Mouse (Mus musculus): ENCODE measurements around the gene Dnajb2.
A peak's percentile ranks its signal among the peaks of the same experiment; 100 is the strongest.
"Not testable (repeated sequence)": the region's sequence is repeated elsewhere in the genome, so short reads cannot be mapped to it uniquely, and the experiment has no call there.

Dnajb2 gene

DNA sequence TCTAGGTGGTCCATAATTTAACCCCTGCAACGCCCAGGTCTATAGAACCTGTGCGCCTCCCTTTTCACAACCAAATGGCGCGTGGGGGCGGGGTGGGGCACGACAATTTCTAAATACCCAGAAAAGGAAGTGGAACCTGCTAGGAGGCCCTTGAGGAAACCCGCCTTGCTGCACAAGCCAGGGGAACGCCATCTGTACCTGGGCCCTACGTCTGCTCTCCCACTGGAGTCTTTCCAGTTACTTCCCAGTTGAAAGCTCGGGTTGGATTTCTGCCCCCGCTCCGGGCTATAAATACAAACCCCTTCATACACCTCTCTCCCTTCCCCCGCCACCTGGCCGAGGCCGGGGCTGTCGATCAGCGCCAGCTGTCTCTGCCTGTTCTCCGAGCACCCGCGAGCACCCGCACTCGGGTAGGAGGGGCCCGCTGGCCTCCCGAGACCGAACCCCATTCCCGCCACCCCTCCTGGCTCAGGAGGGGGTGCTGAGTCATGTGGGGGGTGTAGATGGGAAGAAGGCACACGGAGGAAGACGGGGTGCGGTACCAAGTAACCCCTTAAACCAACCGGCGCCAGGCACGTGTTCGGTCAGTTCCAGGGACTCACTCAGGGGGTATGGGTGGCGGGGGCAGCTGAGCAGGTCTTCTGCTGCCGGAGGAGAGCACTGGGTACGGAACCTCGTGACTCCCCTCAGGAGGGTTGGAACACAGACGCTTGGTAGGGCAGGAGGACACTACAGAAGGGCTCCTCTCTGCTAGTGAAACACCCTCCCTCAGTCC is 17.8 kb upstream of the Dnajb2 start:
- peak; percentile 76 for DNase-seq (ENCODE audit: extremely low read depth, insufficient read length, low spot score)

DNA sequence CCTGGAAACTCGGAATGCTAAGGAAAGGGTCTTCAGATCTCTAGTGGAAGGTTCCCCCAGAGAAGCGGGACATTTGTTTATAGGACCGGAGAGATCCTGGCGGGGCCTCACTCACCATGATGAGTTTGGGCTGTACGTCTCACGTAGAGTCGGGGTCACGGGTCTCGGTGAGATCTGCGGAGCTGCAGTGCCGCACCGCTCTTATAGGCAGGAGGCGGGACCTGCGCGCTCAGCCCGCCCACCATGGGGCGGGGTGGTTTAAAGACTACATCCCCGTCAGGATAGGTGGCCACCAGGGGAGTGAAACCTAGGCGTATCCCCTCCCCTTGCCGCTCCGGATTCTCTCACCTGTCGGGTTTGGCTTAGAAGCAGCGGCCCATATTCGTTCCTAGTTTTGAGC is 17.1 kb upstream of the Dnajb2 start:
- DNase-seq (ENCODE audit: extremely low read depth, insufficient read length, low spot score) = peak; percentile 86

DNA sequence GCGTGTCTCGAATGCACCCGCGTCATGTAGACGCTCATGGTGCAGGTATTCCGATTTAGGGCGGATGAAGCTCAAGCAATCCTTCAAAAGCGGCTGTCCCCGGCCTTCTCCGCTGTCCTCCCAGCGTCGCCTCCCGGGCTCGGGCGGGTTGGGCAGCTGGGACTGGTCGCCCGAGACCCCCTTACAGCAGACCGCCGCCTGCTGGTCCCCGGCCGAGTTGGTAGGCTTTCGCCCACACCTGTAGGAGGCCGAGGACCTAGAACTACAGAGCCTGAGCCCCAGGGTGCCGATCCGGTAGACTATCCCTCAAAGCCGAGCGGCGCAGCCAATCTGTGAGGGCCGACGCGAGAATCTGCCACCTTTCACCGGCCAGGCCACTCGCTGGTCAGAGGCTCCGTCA is 16.7 kb upstream of the Dnajb2 start, which contains the start of gene Tuba4a:
Gene Tuba4a, minus strand, starts transcription at position 335 of the 400 bp plus-strand sequence.
- DNase-seq (ENCODE audit: extremely low read depth, insufficient read length, low spot score) = no peak

DNA sequence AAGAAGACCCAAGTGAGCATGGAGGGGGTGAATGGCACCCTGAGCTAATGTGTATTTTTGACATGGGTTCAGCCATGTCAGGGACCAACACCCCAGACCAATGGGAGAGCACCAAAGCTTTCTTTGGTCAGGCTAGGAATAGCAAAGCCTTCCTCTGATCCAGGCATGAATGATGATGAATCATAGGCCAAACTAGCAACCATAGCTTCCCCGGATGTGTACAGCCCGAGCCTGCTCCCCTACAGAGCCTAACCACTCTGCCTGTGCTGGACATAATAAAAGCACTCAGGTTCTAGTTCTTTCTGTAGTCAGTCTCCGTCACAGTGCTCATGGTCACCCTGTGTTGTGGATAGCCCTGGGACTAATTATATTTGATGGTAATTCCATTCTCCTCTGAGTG is 14.7 kb upstream of the Dnajb2 start:
- DNase-seq (ENCODE audit: extremely low read depth, insufficient read length, low spot score) = no peak

DNA sequence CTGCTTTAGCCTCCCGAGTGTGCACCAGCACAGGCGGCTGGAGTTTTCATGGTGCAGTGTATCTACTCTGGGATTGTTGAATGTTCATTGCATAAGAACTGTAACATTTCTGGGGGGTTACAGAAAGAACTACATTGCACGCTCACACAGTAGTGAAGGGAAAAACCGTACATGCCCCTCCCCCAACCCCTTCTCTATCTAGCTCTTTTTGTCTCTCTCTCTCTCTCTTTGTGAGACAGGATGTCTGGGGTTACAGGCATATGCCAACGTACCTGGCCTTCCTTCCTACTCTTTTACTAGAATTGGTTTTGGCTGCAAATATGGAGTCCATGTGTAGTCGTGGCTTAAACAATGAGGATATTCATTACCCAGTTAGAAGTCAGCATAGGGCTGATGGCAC is 13.3 kb upstream of the Dnajb2 start:
- no peak for DNase-seq (ENCODE audit: extremely low read depth, insufficient read length, low spot score)

DNA sequence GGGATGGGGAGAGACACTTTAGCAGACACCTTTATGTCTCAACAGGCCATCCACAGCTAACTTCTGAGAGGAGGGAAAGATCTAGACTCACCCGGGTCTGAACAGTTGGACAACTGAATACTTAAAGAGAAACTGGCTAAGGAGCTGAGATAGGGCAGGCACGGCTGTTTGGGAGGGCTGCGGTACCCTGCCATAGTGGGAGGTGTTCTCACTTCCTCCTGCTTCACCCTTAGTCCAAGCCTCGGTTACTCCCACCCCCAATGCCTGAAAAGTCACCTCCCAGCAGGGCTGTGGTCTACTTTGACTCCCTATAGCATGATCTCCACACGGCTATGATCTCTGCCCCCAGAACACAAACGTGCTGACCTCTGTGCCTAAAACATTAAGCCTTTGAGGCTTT is 12.7 kb upstream of the Dnajb2 start:
- DNase-seq (ENCODE audit: extremely low read depth, insufficient read length, low spot score) = no peak

DNA sequence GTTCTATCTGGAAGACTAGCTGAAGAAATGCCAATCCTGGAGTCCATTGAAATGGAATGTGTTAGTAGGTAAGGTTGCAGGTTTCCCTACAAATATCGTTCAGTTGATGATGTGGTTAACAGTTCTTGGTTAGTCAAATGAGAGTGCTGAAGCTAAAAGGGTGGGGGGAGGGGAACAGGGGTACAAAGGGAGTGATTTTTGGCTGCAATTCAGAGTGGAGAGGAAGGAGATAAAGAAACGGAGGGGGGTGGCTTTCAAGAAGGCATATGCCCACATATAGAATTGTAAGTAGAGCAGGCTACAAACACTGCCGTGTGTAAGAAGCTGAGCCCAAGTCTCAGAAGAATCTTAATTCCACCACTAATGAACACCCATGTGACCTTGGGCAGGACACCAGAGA is 10.7 kb upstream of the Dnajb2 start:
- no peak for DNase-seq (ENCODE audit: extremely low read depth, insufficient read length, low spot score)

DNA sequence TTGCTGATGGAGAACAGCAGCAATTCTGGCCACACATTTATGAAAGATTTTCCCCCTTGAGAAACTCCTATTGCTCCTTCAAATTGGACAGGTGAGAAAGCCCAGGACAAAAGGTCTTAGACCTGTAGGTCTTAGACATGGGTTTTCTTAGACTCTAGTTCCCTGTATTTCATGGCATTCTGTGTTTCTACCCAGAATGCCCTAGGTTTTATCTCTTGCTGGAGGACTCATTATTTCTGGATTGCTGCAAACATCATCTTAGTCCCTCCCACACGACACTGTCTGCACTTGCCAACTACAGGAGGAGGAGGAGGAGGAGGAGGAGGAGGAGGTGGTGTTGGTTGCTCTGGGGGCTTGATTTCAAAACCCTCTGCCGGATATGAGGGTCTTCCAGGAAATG is 10.1 kb upstream of the Dnajb2 start:
- DNase-seq (ENCODE audit: extremely low read depth, insufficient read length, low spot score) = no peak

DNA sequence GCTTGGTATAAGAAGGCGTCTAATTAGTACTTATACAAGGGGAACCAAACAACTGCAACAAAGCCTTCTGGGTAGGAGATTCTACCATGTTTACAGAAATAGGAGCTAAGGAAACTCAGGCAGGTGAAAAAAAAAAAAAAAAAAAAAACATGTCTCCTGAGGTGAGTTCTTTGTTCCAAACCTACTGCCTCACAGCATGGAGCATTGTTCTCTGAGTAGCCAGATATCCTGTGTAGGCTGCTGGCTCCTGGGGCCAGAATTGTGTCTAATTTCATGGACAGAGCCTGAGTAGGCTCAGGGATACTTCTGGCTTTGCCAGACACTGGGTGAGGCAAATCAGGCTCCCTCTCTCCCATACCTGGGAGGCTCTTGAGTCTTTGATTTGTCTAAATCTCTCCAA is 8.6 kb upstream of the Dnajb2 start:
- no peak for DNase-seq (ENCODE audit: extremely low read depth, insufficient read length, low spot score)

DNA sequence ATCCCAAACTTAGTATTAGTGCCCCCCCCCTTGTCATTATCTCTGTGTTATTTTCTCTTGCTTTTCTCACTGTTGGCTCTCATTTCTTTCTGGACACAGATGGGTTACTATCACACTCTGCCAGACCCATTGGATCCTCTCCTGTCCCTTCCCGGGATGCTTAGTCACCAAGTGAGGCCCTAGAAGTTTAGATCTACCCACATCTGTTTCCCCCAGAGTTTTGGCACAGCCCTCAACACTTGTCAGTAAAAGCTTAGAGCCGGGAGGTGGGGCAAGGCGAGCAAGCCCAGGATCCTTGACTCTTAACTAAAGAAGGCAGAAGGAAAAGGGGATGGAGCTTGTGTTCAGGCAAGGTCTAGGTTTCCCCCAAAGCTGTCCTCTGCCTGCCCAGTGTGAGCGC is 7.0 kb upstream of the Dnajb2 start:
- peak; percentile 55 for DNase-seq (ENCODE audit: extremely low read depth, insufficient read length, low spot score)

DNA sequence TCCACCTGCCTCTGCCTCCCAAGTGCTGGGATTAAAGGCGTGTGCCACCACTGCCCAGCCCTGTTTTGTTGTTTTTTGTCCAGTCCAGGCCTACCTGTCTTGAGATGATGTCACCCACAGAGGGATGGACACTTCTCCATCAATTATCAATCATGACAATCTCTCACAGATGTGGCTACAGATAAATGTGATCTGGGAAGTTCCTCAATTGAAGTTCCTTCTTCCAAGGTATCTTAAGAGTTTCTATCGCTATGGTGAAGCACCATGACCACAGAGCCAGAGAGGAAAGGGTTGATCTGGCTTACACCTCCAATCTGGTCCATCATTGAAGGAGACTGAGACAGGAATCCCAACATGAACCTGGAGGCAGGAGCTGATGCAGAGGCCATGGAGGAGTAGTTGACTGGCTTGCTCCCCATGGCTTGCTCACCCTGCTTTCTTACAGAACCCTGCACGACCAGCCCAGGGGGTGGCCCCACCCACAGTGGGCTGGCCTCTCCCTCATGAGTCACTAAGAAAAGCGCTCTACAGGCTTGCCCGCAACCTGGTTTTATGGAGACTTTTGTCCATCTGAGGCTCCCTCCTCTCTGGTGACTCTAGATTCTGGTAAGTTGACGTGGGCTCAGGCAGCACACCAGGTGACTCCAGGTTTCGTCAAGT is 5.7 kb upstream of the Dnajb2 start:
- DNase-seq (ENCODE audit: extremely low read depth, insufficient read length, low spot score) = peak; percentile 84

DNA sequence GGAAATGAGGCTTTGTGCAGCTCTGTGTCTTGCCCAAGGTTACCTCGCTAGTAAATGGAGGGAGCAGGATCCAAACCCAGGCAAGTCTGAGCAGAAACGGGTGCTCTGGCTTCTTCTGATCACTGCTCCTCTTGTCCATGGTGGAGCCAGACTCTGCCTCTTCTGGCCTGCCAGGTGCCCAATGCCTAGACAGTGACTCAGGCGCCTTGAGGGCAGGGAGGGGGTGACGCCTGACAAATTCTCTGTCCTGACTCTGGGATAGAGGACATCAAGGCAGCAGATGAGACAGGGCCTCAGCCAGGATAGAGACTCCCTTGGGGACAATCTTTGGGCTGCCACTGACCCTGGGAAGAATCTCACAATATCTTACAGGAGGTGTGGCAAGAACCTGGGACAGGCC is 5.0 kb upstream of the Dnajb2 start:
- peak; percentile 74 for DNase-seq (ENCODE audit: extremely low read depth, insufficient read length, low spot score)

DNA sequence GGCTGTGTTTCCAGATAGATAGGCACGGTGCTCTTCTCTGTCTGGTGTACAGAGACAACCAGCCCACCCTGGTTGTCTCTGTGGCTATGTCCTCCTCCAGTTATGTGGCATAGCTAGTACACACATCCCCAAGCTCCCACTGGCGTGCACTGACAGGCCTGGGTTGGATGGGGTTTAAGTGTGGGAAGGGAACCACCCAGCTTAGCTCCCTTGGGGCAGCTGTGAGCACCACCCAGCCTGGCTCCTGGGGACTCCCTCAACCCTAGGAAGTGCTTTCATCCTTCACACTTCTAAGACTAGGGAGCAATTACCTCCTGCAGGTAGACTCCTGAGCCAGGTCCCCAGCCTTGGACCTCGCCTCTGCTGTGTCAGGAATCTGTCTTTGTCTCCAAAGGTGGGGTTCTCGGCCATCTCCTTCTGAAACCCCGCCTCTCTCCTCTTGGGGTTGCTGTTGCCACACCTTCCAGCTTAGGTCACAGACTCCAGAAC is 4.5 kb upstream of the Dnajb2 start, which contains the start of gene A630095N17Rik:
Gene A630095N17Rik, minus strand, starts transcription at position 439 of the 489 bp plus-strand sequence.
- DNase-seq (ENCODE audit: extremely low read depth, insufficient read length, low spot score) = peak; percentile 53

DNA sequence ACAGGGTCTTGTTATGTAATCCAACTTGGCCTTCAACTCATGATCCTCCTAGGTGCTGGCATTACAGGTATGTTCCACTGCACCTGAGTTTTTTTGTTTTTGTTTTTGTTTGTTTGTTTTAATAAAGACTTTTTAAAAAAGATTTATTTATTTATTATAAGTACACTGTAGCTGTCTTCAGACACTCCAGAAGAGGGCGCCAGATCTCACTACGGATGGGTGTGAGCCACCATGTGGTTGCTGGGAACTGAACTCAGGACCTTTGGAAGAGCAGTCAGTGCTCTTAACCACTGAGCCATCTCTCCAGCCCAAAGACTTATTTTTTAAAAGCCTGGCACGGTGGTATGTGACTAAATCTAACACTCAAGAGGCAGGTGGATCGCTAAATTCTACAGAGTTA is 3.7 kb upstream of the Dnajb2 start:
- not testable (repeated sequence) for DNase-seq (ENCODE audit: extremely low read depth, insufficient read length, low spot score)

DNA sequence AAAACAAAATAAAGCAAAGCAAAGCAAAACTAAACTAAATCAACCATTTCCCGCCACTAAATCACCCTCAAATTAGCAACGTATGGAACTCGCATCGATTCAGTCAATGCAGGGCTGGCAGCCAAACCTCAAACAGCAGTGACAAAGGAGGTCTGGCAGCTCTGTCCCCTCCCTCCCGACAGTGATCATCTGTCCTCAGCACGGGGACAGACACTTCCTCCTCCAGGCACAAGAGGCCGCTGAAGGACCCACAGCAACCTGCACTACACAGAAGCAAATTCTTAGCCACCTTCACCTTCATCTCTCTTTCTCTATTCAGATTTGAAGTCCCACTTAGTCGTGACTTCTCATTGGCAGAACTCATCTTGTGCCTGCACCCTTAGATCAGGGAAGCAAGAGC is 1.6 kb upstream of the Dnajb2 start:
- DNase-seq (ENCODE audit: extremely low read depth, insufficient read length, low spot score) = peak; percentile 60

DNA sequence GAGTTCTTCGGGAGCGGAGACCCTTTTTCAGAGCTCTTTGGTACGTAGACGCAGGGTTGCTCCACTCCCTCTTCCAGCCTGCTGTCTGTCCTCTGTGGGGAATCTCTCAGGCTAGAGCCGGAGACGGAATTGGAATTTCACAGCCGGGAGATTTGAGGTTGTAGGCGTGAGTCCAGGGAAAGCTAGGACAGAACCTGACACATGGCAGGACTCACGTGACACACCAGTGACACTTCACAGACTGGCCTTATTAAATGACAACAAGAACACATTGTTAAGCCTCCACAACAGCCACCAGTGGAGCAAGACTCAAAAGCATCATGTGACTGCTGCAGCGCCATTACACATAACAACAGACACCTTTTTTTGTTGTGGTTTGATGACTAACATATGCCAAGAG is 3.4 kb downstream of the Dnajb2 start:
- no peak for DNase-seq (ENCODE audit: extremely low read depth, insufficient read length, low spot score)

DNA sequence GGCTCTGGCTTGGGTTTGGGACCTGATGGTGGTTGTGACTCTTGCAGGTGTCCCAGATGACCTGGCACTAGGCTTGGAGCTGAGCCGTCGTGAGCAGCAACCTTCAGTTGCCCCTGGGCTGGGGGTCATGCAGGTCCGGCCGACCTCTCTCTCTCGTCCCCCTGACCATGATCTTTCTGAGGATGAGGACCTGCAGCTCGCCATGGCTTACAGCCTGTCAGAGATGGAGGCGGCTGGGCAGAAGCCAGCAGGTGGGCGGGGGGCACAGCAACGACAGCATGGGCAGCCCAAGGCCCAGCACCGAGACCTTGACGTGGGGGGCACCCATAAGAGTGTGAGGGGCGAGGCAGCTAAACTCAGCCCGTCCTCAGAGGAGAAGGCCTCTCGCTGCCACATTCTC is 7.2 kb downstream of the Dnajb2 start:
- no peak for DNase-seq (ENCODE audit: extremely low read depth, insufficient read length, low spot score)

DNA sequence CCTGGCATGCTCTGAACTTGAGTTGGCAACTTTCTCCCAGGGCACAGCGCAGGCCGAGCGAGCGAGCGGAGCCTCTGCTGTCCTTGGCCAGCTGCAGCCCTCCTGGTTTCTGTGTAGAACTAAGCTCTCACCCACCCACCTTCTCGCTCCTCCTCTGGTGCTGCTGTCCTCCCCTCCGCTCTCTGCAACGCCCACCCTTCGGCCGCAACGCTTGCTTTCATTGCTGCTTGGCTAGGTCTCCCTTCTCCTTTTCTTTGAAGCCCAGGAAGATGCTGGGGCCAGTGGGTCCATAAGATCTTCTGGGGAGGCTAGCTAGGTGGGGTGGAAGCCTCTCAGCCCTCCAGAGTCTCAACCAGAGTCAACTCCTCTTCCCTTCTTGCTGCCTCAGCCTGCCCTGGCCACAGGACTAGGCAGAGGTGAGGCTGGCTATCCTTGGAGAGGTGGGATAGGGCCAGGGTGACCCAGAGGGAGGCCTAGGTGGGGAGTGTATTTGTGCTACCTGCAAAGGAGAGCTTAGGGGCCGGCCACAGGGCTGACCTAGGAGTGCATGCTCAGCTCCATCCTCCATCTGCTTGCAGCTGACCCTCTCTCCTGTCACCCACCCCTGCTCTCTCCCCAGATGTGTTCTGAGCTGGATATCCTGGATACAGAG is 8.1 kb downstream of the Dnajb2 start:
- DNase-seq (ENCODE audit: extremely low read depth, insufficient read length, low spot score) = no peak

DNA sequence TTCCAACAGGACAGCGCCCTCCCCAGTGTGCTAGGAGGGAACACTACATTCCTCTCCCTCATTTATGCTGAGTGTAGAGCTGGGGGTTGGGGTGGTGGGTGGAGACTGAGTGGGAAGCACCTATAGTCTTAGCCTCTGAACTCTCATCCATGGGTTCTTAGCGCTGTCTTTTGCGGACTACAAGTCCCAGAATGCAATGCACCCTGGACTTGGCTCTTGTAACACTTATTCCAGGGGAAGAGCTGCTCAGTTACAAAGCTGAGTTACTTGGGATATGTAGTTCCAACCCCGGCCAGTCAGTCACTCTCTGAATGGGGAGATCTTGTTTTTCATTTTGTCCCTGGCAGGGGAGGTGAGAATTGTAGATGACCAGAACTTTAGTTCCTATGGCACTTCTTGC is 8.6 kb downstream of the Dnajb2 start:
- DNase-seq (ENCODE audit: extremely low read depth, insufficient read length, low spot score) = no peak

DNA sequence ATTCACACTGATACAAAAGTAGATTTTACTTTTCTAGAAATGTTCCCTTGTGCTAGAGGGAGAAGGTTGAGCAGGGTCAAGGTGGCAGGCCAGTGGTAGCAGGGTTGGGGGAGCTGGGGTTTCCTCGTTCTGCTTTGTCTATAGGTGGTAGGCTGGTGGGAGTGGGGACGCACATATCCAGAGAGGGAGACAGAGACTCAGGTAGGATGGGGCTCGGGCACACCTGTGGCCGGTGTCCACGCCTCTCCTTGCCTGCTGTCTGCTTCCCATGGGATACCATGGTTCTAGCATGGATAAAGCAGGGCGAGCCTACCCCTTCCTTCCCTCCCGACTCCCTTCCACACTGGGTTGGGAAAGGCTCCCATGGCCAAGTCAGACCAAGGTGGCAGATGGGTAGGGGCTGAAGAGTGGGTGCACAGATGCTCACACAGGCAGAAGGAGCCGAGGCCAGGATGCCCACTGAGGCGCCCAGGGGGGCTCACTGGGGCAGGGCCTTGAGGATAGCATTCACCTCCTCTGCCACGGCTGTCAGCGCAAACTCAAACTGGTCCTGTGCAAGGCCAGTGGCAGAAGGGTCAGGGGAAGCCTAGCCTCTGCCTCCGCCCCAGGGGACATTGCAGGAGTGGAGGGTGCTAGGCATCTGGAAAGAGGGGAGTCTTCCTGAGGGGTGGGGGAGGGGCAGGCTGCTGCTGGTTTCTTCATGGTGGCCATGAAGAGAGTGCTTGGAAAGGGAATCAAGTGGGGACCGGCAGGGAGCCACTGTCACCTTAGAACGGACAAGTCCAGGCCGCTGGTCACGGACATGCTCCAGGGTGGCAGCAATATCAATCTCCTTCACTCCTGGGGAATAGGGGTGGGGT is 11.1 kb downstream of the Dnajb2 start:
- DNase-seq (ENCODE audit: extremely low read depth, insufficient read length, low spot score) = no peak
